Mouse (Mus musculus) liver, adult 2 months (tissue): ENCODE results near the gene Gucy1a1. TPM values are rescaled to one million over a fixed set of nuclear protein-coding genes. Genes with fewer than 3 reads are reported as not detected.
A peak's percentile ranks its signal among the peaks of the same experiment; 100 is the strongest.
"Not testable (repeated sequence)": the region's sequence is repeated elsewhere in the genome, so short reads cannot be mapped to it uniquely, and the experiment has no call there.

ENCODE experiments used
- DNase-seq: peaks from one replicate; pipeline ENCODE4 v3.0.0-alpha.2; 2011; ENCODE audit warnings: low read depth, low spot score; ENCODE audit errors: extremely low read depth
- H3K27ac ChIP-seq: fragments of 200-500 bp; replicated peaks from 2 replicates; pipeline ENCODE4 v1.5.1; 2012; ENCODE audit warnings: low read depth, mild to moderate bottlenecking, control low read depth, inconsistent platforms, low read length; ENCODE audit not compliant: insufficient read depth
- H3K27me3 ChIP-seq: fragments of 200-500 bp; 2 replicates; pipeline ENCODE4 v1.6.1; 2012; ENCODE audit warnings: mild to moderate bottlenecking, moderate library complexity, low read length, inconsistent platforms; ENCODE audit not compliant: control insufficient read depth, insufficient read depth
- H3K36me3 ChIP-seq: fragments of 200-500 bp; 2 replicates; pipeline ENCODE4 v1.6.1; 2012; ENCODE audit warnings: low read length, inconsistent platforms; ENCODE audit not compliant: control insufficient read depth, insufficient read depth
- H3K4me1 ChIP-seq: fragments of 200-500 bp; 2 replicates; pipeline ENCODE4 v1.6.1; 2011; ENCODE audit warnings: low read length; ENCODE audit not compliant: control insufficient read depth, insufficient read depth
- H3K4me3 ChIP-seq: fragments of 200-500 bp; 2 replicates; pipeline ENCODE4 v1.5.1; 2011; ENCODE audit warnings: low read depth, mild to moderate bottlenecking, control low read depth, low read length, moderate library complexity; ENCODE audit not compliant: insufficient read depth
- H3K79me2 ChIP-seq: fragments of 200-500 bp; 2 replicates; pipeline ENCODE4 v1.6.1; 2012; ENCODE audit warnings: inconsistent platforms, mild to moderate bottlenecking, low read length, moderate library complexity; ENCODE audit not compliant: control insufficient read depth, insufficient read depth
- H3K9ac ChIP-seq: fragments of 200-500 bp; 2 replicates; pipeline ENCODE4 v1.6.1; 2012; ENCODE audit warnings: low read depth, mild to moderate bottlenecking, control low read depth, inconsistent platforms, low read length
- CTCF ChIP-seq: fragments of 200-500 bp; IDR thresholded peaks from 2 replicates; pipeline ENCODE4 v1.5.1; 2011; ENCODE audit warnings: low read depth, low read length, control low read depth
- POLR2A ChIP-seq: fragments of 200-500 bp; IDR thresholded peaks from 2 replicates; pipeline ENCODE4 v1.6.1; 2011; ENCODE audit warnings: low read length, control low read depth; ENCODE audit not compliant: insufficient read depth; ENCODE audit errors: extremely low read depth
- WGBS: fragments of 180-500 bp; shearing (Covaris S2); methylation state at CpG from one replicate; pipeline ENCODE4 v1.1.7; 2018; 5-methylcytosine and 5-hydroxymethylcytosine counted together
- polyA plus RNA-seq: library from polyadenylated mRNA; depleted of rRNA; stranded (reverse); fragments of >200 nt; gene quantifications from 2 replicates; pipeline ENCODE4 v1.2.3, GENCODE M21; 2012
- total RNA-seq: library from RNA; depleted of rRNA; stranded (reverse); fragments of >200 nt; gene quantifications from 2 replicates; pipeline ENCODE4 v1.2.3, GENCODE M21; 2014

Gene Gucy1a1
- total and polyA plus RNA-seq, 2 experiments, result 2.7 to 4.6 TPM

GRCm38 (mm10) chr3:82175501-82175900 is 29.9 kb upstream of the Gucy1a1 start:
- Histone ChIP-seq H3K4me1 (no peaks in the 10 kb centered on the region; the same call in 1 of the 2 replicates), H3K9ac (no peak overlapping the region), H3K36me3 (no peaks in the 10 kb centered on the region), H3K27ac (no peak overlapping the region), H3K79me2 (no peaks in the 10 kb centered on the region), H3K4me3 (no peak overlapping the region), H3K27me3 (no peaks in the 10 kb centered on the region)
- 82% methylated on average over 1 of the region's 1 CpGs for WGBS
- peak; percentile 19 for DNase-seq
- TF ChIP-seq CTCF, result no peak
- TF ChIP-seq POLR2A, result no peak

- H3K27me3 ChIP-seq, result no peaks in the 10 kb centered on the region
- no peak for TF ChIP-seq POLR2A
- no peak for TF ChIP-seq CTCF
- no peak for DNase-seq
- H3K4me1 ChIP-seq, result no peaks in the 10 kb centered on the region
- no peak overlapping the region for H3K9ac ChIP-seq
- H3K36me3 ChIP-seq, result no peaks in the 10 kb centered on the region
- 72% methylated on average over 2 of the region's 2 CpGs for WGBS
- no peaks in the 10 kb centered on the region for H3K79me2 ChIP-seq
- H3K27ac ChIP-seq, result no peak overlapping the region
- H3K4me3 ChIP-seq, result no peak overlapping the region
These were observed 21.5 kb upstream of the Gucy1a1 start for GRCm38 (mm10) chr3:82167064-82167463.

GRCm38 (mm10) chr3:82165937-82166336 is 20.3 kb upstream of the Gucy1a1 start:
- TF ChIP-seq POLR2A (no peak), CTCF (no peak)
- no peak overlapping the region for H3K27ac ChIP-seq
- 81% methylated on average over 2 of the region's 2 CpGs for WGBS
- no peaks in the 10 kb centered on the region for H3K36me3 ChIP-seq
- no peaks in the 10 kb centered on the region for H3K27me3 ChIP-seq
- H3K4me1 ChIP-seq, result no peaks in the 10 kb centered on the region
- no peaks in the 10 kb centered on the region for H3K79me2 ChIP-seq
- DNase-seq, result no peak
- no peak overlapping the region for H3K4me3 ChIP-seq
- no peak overlapping the region for H3K9ac ChIP-seq

- not testable (repeated sequence) for H3K36me3 ChIP-seq, H3K79me2 ChIP-seq, DNase-seq, H3K9ac ChIP-seq, H3K27ac ChIP-seq, H3K27me3 ChIP-seq, H3K4me1 ChIP-seq, H3K4me3 ChIP-seq
- 97% methylated on average over 1 of the region's 1 CpGs for WGBS
These were observed 17.4 kb upstream of the Gucy1a1 start for GRCm38 (mm10) chr3:82162992-82163391.

- Histone ChIP-seq H3K9ac (no peak overlapping the region), H3K79me2 (no peaks in the 10 kb centered on the region), H3K4me1 (no peaks in the 10 kb centered on the region), H3K4me3 (no peak overlapping the region), H3K27ac (no peak overlapping the region), H3K36me3 (no peaks in the 10 kb centered on the region), H3K27me3 (peaks cover 8% of the 10 kb centered on the region; the same call in 1 of the 2 replicates)
- no peak for TF ChIP-seq CTCF
- TF ChIP-seq POLR2A, result no peak
- DNase-seq, result no peak
These were observed 389 bp upstream of the Gucy1a1 start for GRCm38 (mm10) chr3:82145978-82146377.

GRCm38 (mm10) chr3:82144725-82145125 is 864 bp downstream of the Gucy1a1 start:
- H3K9ac ChIP-seq, result peak overlapping the region; percentile 58; the same call in 1 of the 2 replicates

More at GRCm38 (mm10) chr3:82144725-82145125, 864 bp downstream of the Gucy1a1 start:
- peak overlapping the region; percentile 65 for H3K4me3 ChIP-seq
- H3K27ac ChIP-seq, result no peak overlapping the region; the same call in 1 of the 2 replicates
- DNase-seq, result no peak
- TF ChIP-seq POLR2A (no peak), CTCF (no peak)
- H3K27me3 ChIP-seq, result peaks cover 8% of the 10 kb centered on the region; the same call in 1 of the 2 replicates
- no peaks in the 10 kb centered on the region for H3K79me2 ChIP-seq
- H3K36me3 ChIP-seq, result no peaks in the 10 kb centered on the region
- no peaks in the 10 kb centered on the region for H3K4me1 ChIP-seq
- 10% methylated on average over 14 of the region's 14 CpGs for WGBS
